Comparison of ENCODE assay signal across 16 mouse cellular contexts in genomic region chr7:127333240-127333639, GRCm38 (mm10). TPM values are rescaled to one million over a fixed set of nuclear protein-coding genes. Genes with fewer than 3 reads are reported as not detected.
DNase-seq lines count a peak whose midpoint lies in the region.
"Had no signal": no experiment of that assay in that cellular context is flagged by ENCODE, and none has a peak within 500 bp of the region (broad histone marks: within the 10 kb centered on the region; RNA-seq: fewer than 3 reads in every experiment).

No protein-coding gene starts in this region.

- peak; percentile 66 to 71 for DNase-seq in cerebellum, postnatal 10 days
- DNase-seq in cerebellum, postnatal 36 days, result no peak
- peak; percentile 24 to 64 for DNase-seq in cerebellum, postnatal 14 days
- no peak for DNase-seq in cerebellum, adult 9-10 months
- peak; percentile 69 for DNase-seq in heart, adult 11 months
- DNase-seq in heart, postnatal 4 days, result no peak
- DNase-seq: adrenal gland, adult 2 months; adrenal gland, adult 8-10 months; adrenal gland, postnatal 10 days; adrenal gland, postnatal 14 days; adrenal gland, postnatal 25 days; adrenal gland, postnatal 36 days; B cell, adult 2 months; cerebellum, adult 11 months; cerebellum, adult 11-12 months; cerebellum, adult 18-20 months had no signal

RNA-seq across cellular contexts. Expression of gene Zfp768, which starts 12.1 kb away (rescaled TPM):
- 10 to 100 TPM; 36.1 to 41.4 TPM for total RNA-seq in heart, postnatal 4 days (2021)

RNA-seq across cellular contexts. Expression of gene Itgal, which starts 37.2 kb away (rescaled TPM):
- 1 to 10 TPM; 2.3 TPM for total RNA-seq in heart, postnatal 4 days (2021)

RNA-seq across cellular contexts. Expression of gene Zfp747, which starts 42.6 kb away (rescaled TPM):
- 1 to 10 TPM; 5.8 to 5.9 TPM for total RNA-seq in heart, postnatal 4 days (2021)

RNA-seq across cellular contexts. Expression of gene 9130019O22Rik, which starts 53.7 kb away (rescaled TPM):
- total RNA-seq in heart, postnatal 4 days (2021), result 1 to 10 TPM; 2.6 to 3.2 TPM

RNA-seq across cellular contexts. Expression of gene Sephs2, which starts 59.4 kb away (rescaled TPM):
- total RNA-seq in heart, postnatal 4 days (2021), result 10 to 100 TPM; 44.2 to 45.7 TPM

Comparison
In these comparisons a context has a peak if more than half of its experiments do, and no peak if none do; other contexts are left out.
1. DNase-seq: peak in cerebellum, postnatal 10 days (2 of 2), cerebellum, postnatal 14 days (2 of 2) and heart, adult 11 months (single experiment); none in cerebellum, postnatal 36 days (0 of 2), cerebellum, adult 9-10 months (single experiment) and heart, postnatal 4 days (single experiment).